Mouse (Mus musculus) right cerebral cortex, postnatal 36 days (tissue): ENCODE data around the gene Napepld.
"Not testable (repeated sequence)": the region's sequence is repeated elsewhere in the genome, so short reads cannot be mapped to it uniquely, and the experiment has no call there.

Source experiments
- DNase-seq, 2 experiments: peaks; one replicate each; pipeline ENCODE4 v3.0.0; 2022; ENCODE audit warnings: low spot score in 2 of 2, mixed read lengths in 1 of 2

The Napepld gene

DNA sequence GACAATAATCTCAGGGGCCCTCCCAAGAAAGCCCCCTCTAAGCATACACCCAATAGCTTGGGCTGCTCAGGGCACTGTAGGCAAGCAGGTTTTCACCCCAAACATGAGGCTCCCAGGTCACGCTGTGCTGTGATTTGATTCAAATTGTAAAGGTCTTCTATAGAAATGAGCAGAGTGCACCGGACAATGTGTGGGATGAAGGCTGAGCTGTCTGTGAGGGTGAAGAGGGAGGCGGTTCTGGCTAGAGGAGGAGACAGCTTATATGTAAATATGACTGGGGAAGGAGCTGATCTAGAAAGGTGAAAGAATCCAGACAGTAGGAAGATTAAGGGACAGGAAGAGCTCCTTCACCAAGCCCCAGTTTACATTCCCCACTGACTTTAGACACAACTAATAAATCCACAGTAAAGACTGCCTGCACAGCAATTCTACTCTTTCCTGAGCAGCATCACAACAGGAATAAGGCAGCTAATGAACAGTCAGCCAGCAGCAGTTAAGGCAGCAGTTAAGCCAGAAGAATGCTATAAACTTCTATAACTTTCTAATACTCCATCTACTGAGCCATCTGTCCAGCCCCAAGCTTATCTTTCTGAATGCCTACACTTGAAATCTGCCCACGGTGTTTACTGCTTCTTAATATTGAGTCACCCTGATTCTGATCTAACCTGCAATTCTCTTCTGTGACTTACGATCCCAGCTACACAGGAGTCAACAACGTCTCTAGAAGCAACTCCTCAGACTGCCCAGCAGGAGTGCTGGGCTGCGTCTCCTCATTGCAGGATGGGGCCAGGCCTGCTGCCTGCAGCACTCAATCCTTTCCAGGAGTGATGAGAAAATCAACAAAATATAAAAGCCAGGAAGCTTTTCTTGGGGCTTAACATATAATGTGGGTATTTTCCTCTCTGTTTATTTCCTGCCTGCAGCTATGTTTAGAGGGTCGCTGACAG lies 33.7 kb downstream of the Napepld start:
- no peak for DNase-seq

DNA sequence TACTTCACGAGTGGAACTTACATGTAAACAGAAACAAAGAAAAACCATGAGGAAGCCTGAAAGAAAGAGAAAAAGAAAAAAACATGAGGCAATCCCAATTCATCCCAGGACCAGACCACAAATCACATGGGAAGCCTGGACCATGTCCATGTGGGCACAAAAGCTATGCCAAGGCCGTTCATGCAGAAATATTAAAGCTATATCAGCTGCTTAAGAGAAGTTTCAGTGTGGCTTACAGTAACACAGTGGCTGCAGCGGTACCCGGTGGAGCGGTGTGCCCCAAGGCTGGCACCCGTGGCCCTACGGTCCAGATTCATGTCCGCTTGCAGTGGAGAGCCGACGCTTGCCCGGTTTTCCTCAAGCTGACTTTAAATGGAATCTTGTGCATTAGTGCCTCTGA lies 38.1 kb downstream of the Napepld start:
- no peak for DNase-seq

DNA sequence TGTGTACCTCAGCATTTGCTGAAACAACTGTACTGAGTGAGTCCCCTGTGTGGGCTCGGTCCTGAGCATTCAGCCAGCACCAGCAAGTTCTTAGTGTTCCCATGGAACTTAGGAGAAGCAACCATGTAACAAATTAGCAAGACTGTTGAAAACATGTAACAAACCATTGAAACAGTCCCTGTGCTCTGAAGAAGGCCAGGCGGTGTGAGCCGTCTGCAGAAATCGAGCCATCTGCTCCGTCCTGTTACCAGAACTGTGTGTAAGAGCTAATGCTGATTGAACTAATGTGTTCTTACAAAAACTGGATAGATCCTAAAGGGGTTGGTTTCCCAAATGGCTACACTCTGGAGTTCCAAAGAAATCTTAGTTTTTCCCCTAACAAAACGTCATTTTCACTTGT lies 40.3 kb downstream of the Napepld start:
- DNase-seq = no peak

DNA sequence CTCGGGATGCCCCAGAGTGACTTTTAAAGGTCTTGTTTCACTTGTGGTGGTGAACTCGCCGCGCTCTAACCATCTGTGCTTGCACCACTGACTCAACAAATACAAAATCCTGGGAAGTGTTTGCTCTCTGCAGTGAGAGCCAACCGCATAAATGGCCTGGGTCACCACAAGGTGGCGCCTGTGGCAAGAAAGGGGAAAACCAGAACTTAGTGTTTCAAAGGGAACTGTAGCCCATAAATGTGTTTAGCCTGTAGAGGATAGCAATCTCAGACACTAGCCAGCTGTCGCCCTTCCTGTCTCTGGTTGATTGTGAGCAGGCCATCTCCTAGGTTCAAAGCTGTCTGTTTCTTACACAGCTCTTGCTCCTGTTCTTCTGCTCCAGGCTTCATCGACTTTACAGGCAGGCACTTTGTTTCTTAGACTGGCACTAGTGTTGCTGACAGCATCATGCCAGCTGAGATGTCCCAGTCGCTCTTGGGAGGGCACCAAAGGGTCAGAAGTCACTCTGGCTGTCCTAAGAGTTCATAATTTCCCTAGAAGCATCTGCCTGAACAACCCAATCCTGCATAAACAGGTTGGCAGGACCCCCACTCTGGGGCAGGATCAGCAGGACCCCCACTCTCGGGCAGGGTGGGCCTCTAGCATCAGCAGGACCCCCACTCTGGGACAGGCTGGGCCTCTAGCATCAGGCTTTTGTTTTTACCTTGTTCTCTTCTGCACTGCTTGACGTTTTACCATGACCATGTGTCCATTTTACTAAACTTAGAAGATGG lies 42.4 kb downstream of the Napepld start:
- DNase-seq = peak; percentile 62 to 65

DNA sequence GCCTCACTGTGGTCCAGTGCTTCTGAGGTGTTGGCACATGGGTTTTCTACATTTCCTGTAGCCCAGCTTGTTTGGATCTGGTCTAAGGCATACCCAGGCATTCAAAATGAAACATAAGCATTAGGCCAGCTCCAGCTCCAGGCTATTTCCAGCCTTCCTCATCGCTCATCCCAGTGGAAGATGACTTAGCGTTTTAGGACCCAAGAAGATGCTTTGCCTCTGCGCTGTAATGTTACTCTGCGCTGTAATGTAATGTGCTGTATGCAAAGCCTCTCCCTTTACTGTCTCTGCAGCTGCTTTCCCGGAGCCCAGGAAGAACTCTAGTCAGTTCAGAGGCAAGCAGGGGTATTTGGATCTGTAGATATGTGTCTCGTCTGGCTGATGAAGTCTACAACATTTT lies 43.2 kb downstream of the Napepld start:
- DNase-seq = no peak

DNA sequence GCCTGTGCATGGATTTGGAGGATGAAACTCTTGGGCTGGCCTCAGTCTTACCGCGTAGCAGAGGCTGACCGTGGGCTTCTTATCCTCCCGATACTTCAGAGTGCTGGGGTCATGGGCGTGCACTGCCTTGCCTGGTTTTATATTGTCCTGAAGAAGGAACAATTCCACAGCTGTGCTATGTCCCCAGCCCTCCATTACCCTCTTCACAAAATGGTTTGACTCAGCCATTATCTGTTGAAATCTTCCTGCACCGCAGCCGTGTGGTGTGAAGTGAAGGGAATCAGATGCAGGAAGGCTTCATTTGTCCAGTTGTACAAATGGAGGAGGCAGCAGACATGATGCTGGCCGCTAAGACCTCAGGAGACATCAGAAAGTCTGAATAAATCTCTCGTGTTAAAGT lies 44.3 kb downstream of the Napepld start:
- no peak for DNase-seq

DNA sequence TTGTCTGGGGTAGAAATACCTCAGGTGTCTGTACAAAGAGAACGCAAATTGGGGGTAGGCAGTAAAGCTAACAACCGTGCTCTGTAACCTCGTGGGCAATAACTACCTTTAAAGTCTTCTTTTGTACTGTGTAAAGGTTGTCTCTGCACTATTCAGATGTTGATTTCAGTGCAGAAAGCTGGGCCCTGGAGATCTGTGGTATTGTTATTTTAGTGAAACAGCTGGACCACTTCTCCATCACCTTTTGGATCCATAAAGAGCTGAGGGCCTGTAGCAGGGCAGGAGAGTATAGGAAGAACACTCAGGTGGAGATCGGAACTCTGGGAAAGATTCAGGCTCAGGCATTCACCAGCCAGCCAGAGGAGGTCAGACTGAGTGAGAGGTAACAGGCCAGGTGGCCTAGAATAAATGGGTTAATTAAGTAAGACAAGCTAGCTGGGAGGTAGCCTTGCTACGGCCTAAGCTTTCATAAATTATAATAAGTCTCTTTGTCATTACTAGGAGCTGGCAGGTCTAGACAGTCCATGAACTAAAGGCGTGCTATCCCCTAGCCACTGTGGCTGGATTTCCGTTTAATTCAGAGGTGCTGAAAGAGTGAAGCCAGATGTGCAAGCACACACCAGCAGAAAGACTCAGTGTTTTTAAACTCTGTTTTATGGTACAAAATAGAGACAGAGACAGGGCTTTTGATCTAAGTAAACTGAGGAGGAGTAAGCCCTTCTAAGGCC lies 49.1 kb downstream of the Napepld start:
- no peak for DNase-seq

DNA sequence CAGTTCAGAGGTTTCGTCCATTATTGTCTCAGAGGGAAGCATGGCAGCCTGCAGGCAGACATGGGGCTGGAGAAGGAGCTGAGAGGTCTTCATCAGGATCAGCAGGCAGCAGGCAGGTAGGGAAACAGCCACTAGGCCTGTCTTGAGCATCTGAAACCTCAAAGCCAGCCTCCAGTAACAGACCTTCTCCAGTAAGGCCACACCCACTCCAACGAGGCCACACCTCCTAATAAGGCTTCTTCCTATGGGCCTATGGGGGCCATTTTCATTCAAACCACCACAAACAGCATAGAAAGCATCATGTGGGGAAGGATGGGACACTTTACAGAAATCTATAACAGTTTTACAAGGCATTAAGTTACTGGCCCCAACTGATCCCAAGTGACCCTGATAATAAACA lies 50.5 kb downstream of the Napepld start:
- no peak for DNase-seq

DNA sequence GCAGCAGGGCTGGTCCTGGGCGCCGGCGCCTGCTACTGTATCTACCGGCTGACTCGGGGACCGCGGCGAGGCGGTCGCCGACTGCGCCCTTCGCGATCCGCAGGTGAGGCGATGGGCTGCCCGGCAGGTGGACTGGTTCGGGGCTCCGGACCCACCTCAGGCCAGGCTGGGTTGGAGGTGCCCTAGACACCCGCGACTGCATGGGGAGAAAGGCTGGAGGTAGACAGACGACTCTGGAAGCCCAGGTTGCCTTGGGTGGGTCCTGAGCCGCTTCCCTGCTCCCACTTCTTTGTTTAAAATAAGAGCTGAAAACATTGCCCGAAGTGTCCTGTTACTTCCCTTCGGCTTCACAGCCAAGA lies 55.1 kb downstream of the Napepld start:
- no peak for DNase-seq

DNA sequence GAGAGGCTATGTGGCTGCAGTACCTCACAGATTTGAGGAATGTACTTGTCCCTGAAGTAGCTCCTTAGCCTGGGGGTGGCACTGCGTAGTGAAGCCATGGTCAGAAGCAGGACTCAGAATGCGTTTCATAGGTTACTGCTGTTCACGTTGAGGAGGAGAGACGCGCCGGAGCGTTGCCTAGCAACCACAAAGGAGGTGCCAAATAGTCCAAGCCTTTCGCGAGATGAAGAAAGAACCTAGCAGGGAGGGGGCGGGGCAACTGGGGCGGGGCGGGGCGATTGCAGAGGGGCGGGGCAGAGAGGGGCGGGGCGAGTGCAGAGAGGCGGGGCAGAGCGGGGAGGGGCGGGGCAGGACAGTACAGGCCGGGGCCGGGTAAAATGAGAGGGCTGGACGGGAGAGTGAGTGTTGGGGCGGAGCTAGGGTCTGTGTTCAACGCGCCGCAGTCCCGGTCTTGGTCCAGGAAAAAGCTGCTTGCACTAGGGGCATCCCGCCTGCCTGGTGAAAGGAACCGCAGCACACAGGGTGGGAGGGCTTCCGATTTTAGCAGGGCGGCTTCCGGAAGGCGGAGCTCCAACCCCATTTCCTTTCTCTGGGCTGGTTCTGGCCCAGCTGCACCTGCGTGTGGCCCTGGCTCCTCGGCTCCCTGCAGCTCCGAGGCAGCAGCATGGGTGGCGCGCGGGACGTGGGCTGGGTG lies 55.6 kb downstream of the Napepld start, which contains the start of the genes Fbxl13 and Armc10:
Gene Fbxl13, minus strand, starts transcription at position 196 of the 694 bp plus-strand sequence.
Gene Armc10, plus strand, starts transcription at position 375 of the 694 bp plus-strand sequence.
- DNase-seq = peak; percentile 91 to 94

DNA sequence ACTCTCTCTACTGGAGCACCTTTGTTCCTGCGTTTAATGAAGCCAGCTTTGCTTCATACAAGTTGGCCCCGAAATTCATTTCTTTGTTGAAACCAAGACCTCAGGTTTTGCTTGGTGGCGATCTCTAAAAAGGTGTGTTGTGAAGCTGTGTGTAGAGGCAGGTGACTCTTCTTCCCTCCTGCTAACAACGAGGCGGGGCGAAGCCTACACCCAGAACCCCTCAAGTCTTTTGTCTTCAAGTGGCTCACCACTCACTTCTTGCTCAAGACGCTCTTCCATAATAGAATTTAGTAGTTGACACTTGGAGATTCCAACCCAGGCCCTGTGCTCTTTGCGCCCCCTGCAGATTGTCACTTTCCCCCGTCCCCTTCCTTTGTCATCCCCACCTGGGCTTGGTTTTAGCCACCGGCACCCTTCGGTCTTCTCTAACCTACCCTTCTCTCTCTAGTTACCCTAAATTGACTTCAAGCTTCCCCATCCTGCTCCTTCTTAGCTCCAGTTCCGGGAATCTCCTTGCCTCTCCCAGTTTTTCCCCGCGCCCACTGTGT lies 56.2 kb downstream of the Napepld start:
- DNase-seq = no peak

DNA sequence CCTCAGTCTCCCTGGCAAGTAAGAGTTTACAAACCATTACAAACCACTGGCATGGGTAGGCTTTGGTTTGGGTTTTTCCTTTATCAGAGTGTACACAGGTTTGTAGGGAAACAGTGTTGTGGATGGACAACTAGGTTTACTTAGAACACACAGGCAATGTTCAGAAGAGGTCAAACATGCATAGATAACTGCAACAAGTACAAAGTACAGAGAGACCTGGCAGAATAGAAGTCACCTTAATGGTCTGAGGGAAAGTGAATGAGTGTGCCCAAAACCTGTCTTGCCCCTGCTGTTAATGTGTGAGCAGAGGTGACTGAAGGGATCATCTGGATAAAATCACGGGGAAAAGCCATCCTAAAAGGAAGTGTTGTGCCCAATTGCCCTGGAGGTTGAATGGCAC lies 57.6 kb downstream of the Napepld start:
- no peak for DNase-seq

DNA sequence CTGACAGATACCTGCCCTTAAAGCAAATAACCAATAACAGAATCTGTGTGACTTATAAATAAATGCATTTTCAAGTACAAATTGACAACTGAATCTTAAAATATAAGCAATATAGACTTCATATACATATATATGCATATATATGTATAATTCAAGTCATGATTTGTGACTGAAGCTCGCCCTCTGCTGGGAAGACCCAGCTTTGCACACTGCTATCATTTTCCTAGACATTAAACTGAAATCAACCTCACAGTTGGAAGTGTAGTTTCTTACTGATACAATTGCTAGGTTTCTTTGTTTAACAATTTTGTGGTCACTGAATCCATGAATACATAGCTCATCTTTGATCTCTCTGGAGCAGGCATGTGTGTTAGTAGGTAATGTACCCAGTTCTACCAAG lies 60.2 kb downstream of the Napepld start:
- DNase-seq = peak; percentile 36 to 42

DNA sequence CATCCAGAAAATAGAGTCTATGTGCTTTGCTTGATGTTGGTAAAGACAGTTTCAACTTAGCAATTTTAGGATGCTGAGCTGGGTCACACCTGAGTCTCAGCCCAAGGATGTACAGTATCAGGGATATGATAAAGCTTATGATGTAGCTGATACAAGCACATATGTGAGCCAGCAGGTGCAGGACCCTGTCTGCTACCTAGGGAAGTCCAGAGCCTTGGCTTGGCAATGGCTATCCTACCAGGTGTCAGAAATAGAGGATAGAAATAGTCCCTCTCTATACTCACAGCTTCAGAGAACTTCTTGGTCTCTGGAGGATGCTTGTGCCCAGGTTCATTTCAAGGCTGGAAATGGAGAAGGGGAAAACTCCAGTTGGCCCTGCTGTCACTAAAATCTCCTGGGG lies 75.3 kb downstream of the Napepld start:
- DNase-seq = no peak

DNA sequence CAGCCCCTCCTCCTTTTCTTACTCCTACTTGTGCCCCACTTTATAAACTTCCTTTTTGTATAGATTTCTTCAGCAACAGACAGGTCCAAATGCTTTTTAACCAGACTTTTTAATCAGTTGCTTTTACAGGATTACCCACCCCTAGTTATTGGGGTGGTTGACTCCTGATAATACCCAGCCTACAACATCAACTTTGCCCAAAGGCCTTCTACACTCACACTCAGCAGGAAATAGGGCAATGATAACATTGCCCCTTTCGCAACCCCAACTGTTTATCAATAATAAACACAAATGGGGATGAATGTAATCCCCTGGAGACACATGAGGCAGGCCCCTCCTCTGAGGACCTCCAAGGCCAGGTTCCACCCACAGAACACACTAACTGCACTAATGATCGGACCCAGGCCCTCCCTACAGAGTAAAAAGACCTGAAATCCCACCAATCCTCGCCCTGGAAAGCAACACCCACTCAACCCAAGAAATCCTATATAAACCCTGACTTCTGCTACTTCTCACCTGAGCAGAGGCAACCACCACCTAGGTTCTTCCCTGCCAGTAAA lies 84.7 kb downstream of the Napepld start:
- no peak for DNase-seq

DNA sequence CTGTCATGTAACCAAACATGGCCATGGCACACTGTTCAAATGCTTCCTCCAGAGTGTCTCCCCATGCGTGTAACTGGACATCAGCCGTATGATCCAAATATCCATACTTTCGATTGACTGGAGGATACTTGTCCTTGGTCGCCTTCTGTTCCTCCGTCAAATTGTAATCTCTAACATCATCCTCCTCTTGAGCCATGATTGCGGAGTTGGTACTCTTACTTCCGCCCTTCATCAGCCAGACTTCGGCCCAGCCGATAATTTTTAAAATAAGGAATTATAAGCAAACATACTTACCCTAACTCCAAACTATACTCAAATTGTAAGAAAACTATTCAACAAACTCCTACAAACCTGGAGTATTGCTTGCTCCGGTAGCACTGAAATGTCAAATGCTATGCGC lies 86.9 kb downstream of the Napepld start:
- DNase-seq = not testable (repeated sequence)
